Mouse (Mus musculus): ENCODE results near the gene Rfx3.

The Rfx3 gene

DNA sequence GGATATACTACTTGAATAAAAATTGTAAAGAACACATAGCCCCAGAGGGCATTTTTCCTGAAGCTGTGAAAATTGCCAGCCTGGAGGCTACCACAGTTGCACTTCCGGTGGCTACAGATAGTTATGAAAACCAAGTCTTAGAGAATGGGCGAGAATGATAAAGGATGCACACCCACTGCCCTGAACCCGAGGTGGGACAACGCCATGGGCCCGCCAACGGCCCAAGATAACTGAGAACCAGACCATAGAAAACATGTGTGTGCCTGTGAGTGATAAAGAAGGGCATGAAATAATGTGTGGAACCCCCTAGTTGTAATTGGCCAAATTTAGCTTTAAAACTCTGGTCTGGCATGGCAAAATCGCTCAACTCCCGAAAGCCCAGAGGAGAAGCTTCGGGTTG, 105.0 kb downstream of the Rfx3 start:
- DNase-seq (ENCODE audit: low read depth, low spot score), result no peak

- DNase-seq (ENCODE audit: low read depth, low spot score), result no peak
Observed at GRCm38 (mm10) chr19:27905172-27905571, 105.8 kb downstream of the Rfx3 start.

GRCm38 (mm10) chr19:27904655-27905054, 106.3 kb downstream of the Rfx3 start:
- DNase-seq (ENCODE audit: low read depth, low spot score), result peak; percentile 62

DNA sequence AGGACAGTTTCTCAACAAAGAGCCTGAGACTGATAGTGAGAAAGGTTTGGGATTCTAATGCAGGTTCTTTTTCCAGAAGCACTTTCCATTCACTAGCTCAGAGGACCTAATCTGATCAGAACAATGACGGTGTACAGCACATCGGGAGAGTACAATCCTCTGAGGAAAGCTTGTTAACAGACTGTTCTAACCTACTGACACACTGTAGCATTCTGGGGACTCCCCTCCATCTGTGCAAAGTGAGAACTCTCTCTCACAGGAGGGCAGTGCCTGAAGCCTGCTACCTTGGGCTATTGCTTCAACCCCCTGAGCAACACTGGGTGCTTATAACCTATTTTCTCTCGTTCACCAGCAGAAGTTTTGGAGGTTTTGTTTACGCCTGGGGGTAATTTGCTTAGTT, 106.8 kb downstream of the Rfx3 start:
- no peak for DNase-seq (ENCODE audit: low read depth, low spot score)

GRCm38 (mm10) chr19:27902601-27903000, 108.4 kb downstream of the Rfx3 start:
- no peak for DNase-seq (ENCODE audit: low read depth, low spot score)

GRCm38 (mm10) chr19:27901693-27902092, 109.3 kb downstream of the Rfx3 start:
- DNase-seq (ENCODE audit: low read depth, low spot score), result no peak

GRCm38 (mm10) chr19:27884520-27884919, 126.4 kb downstream of the Rfx3 start:
- no peak for DNase-seq (ENCODE audit: low read depth, low spot score)

GRCm38 (mm10) chr19:27877429-27877828, 133.5 kb downstream of the Rfx3 start:
- no peak for DNase-seq (ENCODE audit: low read depth, low spot score)

DNA sequence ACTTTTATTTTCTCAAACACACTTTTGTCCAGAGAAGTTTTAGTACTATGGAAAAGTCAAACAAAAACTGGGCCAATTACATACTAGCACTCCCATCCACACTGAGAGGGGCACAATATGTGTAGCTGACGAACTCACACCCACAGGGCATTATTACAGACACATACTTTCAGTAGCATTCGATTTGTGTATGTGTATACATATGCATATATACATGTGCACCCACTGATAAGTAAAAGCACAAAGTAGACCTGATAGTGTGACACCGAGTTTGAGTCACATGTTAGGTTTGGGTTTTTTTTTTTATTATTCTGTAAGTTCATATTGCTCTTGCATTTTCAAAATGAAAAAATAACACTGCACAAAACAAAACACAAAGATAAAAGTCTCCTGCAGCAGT, 140.2 kb downstream of the Rfx3 start:
- no peak for DNase-seq (ENCODE audit: low read depth, low spot score)

GRCm38 (mm10) chr19:27859641-27860040, 151.3 kb downstream of the Rfx3 start:
- no peak for DNase-seq (ENCODE audit: low read depth, low spot score)

DNA sequence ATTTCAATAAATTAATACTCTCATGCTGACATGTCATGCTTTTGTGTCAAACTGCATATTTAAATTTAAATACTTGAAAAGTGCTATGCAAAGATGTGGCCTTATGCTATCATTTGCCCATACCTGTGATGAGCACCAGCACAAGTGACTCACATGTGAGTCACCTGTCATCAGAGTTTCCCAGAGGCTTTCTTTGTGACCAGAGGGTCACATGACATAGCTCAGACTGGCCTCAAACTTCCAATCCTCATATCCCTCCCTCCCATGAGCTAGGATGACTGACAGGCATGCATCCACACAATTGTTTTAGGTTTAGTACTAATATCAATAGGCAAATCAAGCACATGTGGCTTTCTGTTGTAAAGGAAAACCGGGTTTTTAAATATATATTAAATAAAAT, 162.0 kb downstream of the Rfx3 start:
- no peak for DNase-seq (ENCODE audit: low read depth, low spot score)

- no peak for DNase-seq (ENCODE audit: low read depth, low spot score)
Observed at GRCm38 (mm10) chr19:27847055-27847454, 163.9 kb downstream of the Rfx3 start.

DNA sequence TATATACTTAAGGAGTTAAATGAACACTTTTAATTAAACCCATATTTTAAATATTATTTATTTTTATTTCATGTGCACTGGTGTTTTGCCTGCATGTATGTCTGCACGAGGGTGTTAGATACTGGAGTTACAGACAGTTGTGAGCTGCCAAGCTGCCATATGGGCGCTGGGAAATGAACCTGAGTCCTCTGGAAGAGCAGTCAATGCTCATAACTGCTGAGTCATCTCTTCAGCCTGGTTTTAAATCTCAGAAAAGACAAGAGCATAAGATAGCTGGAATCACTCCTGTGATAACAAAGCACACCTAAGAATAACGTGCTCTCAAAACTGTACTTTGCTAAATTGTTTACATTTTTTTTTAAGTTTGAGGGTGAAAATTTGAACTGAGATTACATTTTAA, 172.3 kb downstream of the Rfx3 start:
- no peak for DNase-seq (ENCODE audit: low read depth, low spot score)

GRCm38 (mm10) chr19:27838041-27838440, 172.9 kb downstream of the Rfx3 start:
- no peak for DNase-seq (ENCODE audit: low read depth, low spot score)

GRCm38 (mm10) chr19:27832448-27832847, 178.5 kb downstream of the Rfx3 start:
- DNase-seq (ENCODE audit: low read depth, low spot score), result no peak

DNA sequence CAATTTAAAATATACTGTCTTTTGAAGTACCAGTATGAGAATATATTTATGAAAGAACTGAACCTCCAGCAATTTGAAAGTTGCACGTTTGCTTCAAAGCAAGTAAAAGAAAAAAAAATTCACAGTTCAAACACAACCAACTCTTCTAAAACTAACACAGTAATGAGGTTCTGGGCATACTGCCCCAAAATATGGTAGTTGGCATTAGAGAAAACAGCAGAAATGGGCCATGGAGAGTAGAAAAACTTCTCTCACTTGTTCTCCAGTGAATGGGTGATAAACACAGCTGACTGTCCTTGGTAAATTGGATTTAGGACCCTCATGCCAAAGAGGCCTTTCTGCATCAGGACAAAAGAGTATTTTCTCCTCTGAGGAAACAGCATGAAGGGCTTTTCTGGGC, 182.7 kb downstream of the Rfx3 start:
- no peak for DNase-seq (ENCODE audit: low read depth, low spot score)

- DNase-seq (ENCODE audit: low read depth, low spot score), result no peak
Observed at GRCm38 (mm10) chr19:27817661-27818060, 193.3 kb downstream of the Rfx3 start.

- DNase-seq (ENCODE audit: low read depth, low spot score), result peak; percentile 46
Observed at GRCm38 (mm10) chr19:27780030-27780429, 230.9 kb downstream of the Rfx3 start.

GRCm38 (mm10) chr19:27770716-27771265, 240.2 kb downstream of the Rfx3 start:
- no peak for DNase-seq (ENCODE audit: low read depth, low spot score)

GRCm38 (mm10) chr19:27768444-27768843, 242.5 kb downstream of the Rfx3 start:
- DNase-seq (ENCODE audit: low read depth, low spot score), result no peak

DNA sequence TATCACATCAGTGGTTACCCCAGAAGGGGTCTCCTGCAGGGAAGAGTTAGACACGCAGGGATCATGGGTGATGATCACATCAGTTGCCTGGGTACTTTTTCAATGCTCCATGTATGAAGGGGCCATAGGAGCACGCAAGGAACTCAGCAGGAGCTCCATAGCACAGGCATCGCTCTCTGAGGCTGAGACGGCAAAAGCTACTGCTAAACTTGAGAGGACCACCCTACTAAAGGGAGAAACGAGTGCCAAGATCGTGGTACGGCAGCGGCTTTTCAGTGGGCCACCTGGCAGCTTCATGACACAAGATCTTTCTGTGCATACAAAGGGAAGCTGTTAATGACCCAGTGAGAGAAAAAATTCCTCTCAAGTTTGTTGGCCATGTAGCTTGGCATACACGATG, 250.7 kb downstream of the Rfx3 start:
- DNase-seq (ENCODE audit: low read depth, low spot score), result no peak

- no peak for DNase-seq (ENCODE audit: low read depth, low spot score)
Observed at GRCm38 (mm10) chr19:27759347-27759746, 251.6 kb downstream of the Rfx3 start.

DNA sequence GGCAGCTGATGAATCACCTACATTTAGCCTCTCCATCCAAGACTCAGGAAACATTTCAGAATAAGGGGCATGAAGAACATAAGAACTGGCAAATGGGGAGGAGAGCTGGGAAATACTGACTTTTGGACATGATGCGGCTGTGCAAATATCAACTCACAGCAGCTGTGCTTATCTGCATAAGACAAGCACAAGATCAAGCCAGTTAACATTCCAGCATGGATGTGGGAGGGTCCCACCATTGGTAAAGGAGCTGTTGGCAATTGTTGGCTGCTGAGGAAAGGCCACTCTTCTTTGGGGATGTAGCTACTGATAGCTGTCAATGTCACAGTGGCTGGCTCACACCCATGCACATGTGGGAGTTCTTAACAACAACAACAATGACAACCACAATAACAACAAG, 263.7 kb downstream of the Rfx3 start:
- DNase-seq (ENCODE audit: low read depth, low spot score), result no peak

GRCm38 (mm10) chr19:27738908-27739307, 272.1 kb downstream of the Rfx3 start:
- no peak for DNase-seq (ENCODE audit: low read depth, low spot score)
